Mouse (Mus musculus) forebrain, embryonic 13.5 days (tissue): ENCODE results near the gene Asxl2. TPM values are rescaled to one million over a fixed set of nuclear protein-coding genes. Genes with fewer than 3 reads are reported as not detected.
A peak's percentile ranks its signal among the peaks of the same experiment; 100 is the strongest.
"Not testable (repeated sequence)": the region's sequence is repeated elsewhere in the genome, so short reads cannot be mapped to it uniquely, and the experiment has no call there.

Experiments
- ATAC-seq: fragments of 200-750 bp; cut with Nextera tagmentation; 2 replicates; pipeline ENCODE4 v1.8.0; 2017
- H3K27ac ChIP-seq: fragments of 300-500 bp; sonication (generic); 2 replicates; pipeline ENCODE4 v1.5.1; 2015; ENCODE audit warnings: inconsistent platforms, mild to moderate bottlenecking, moderate library complexity
- H3K27me3 ChIP-seq: fragments of 300-500 bp; sonication (generic); 2 replicates; pipeline ENCODE4 v1.6.1; 2015; ENCODE audit warnings: mild to moderate bottlenecking, inconsistent platforms
- H3K36me3 ChIP-seq: fragments of 300-500 bp; sonication (generic); 2 replicates; pipeline ENCODE4 v1.6.1; 2015; ENCODE audit warnings: mild to moderate bottlenecking, inconsistent platforms; ENCODE audit not compliant: poor library complexity, severe bottlenecking
- H3K4me1 ChIP-seq: fragments of 300-500 bp; sonication (generic); 2 replicates; pipeline ENCODE4 v1.6.1; 2015; ENCODE audit warnings: inconsistent platforms
- H3K4me2 ChIP-seq: fragments of 300-500 bp; sonication (generic); 2 replicates; pipeline ENCODE4 v1.6.1; 2015; ENCODE audit warnings: inconsistent platforms, mild to moderate bottlenecking, moderate library complexity
- H3K4me3 ChIP-seq: fragments of 300-500 bp; sonication (generic); 2 replicates; pipeline ENCODE4 v1.5.1; 2015; ENCODE audit warnings: mild to moderate bottlenecking, inconsistent platforms
- H3K9ac ChIP-seq: fragments of 300-500 bp; sonication (generic); 2 replicates; pipeline ENCODE4 v1.6.1; 2015; ENCODE audit warnings: mild to moderate bottlenecking, inconsistent platforms
- H3K9me3 ChIP-seq: fragments of 300-500 bp; sonication (generic); replicated peaks from 2 replicates; pipeline ENCODE4 v1.6.1; 2016; ENCODE audit warnings: inconsistent platforms
- WGBS: fragments of 180-500 bp; shearing (Covaris S2); methylation state at CpG from one replicate; pipeline ENCODE4 v1.1.7; 2015; 5-methylcytosine and 5-hydroxymethylcytosine counted together
- polyA plus RNA-seq: library from polyadenylated mRNA; unstranded; fragments of >200 nt; fragmentation: Nextera tagmentation; extraction: Ambion mirVana; gene quantifications from 2 replicates; pipeline ENCODE4 v1.2.1, GENCODE M21; 2015

Asxl2 gene
- polyA plus RNA-seq, 1 experiment from 2014 or later = 17.0 TPM

DNA sequence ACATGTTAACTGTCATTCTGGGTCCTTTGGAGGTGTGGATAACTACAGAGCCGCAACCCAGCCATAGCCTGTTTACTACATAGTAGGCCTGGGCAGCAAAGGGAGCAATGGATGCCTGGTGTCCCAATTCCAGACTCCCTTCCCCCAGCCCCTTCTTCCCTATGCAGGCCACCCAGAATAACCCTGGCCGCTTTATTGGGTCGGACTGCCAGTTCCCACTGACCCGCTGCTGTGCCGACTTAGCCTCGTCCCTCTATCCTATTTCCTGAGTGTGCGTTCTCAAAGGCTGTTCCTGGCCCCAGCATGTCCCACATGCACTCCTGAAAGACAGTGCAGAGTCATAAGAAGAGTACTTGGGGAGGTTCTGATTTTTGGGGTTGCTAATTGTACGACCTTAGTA, 29.7 kb upstream of the Asxl2 start:
- no peaks in the 10 kb centered on the region for H3K4me1 ChIP-seq
- ATAC-seq = no peak
- 88% methylated on average over 8 of the region's 8 CpGs for WGBS
- H3K4me2 ChIP-seq = no peak overlapping the region
- H3K9ac ChIP-seq = no peak overlapping the region
- H3K27ac ChIP-seq = no peak overlapping the region
- H3K4me3 ChIP-seq = no peak overlapping the region
- no peaks in the 10 kb centered on the region for H3K9me3 ChIP-seq
- H3K36me3 ChIP-seq = peaks cover 90% of the 10 kb centered on the region
- no peaks in the 10 kb centered on the region for H3K27me3 ChIP-seq

DNA sequence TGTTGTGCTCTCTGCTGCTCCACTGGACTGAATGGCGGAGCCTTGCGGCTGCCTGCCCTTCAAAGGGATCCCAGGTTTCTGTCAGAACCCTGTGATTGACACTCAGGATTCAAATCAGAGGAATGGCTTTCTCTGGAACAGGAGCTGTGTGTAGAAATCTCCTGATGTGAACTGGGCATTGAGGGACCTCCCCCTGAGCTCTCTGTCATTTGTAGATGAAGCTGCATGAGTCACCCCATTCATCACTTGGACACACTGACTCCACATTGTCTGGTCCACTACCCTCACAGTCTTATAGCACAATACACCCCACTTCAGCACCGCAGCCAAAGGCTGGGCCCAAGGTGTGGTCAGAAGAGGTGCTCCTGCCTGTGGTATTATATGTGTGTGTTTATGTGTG, 21.0 kb upstream of the Asxl2 start:
- H3K27ac ChIP-seq, H3K4me1 ChIP-seq, H3K27me3 ChIP-seq, H3K4me3 ChIP-seq, H3K9ac ChIP-seq, ATAC-seq, H3K9me3 ChIP-seq, H3K4me2 ChIP-seq: not testable (repeated sequence)
- H3K36me3 ChIP-seq = peaks cover 56% of the 10 kb centered on the region
- WGBS = 77% methylated on average over 3 of the region's 3 CpGs

DNA sequence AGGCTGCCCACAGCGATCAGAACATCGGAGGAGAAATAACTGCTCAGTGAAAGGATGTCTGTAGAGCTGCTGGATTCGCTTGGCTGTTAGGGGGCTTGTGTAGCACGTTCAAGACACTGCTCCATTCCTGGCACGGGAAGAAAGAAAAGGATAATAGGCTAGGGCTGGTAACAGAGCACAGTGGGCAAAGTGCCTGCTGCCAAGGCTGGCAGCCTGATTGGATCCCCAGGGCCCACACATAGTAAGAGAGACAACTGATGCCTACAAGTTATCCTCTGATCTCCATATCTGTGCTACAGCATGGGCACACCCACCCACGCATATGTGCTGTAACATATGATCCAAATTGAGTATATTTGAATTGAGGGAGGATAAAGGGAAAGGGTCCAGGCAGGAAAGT, 20.1 kb upstream of the Asxl2 start:
- 77% methylated on average over 6 of the region's 6 CpGs for WGBS
- peaks cover 47% of the 10 kb centered on the region for H3K36me3 ChIP-seq
- H3K9me3 ChIP-seq = no peaks in the 10 kb centered on the region
- no peak overlapping the region; the same call in 1 of the 2 replicates for H3K27ac ChIP-seq
- no peak overlapping the region for H3K9ac ChIP-seq
- no peaks in the 10 kb centered on the region for H3K27me3 ChIP-seq
- H3K4me2 ChIP-seq = no peak overlapping the region
- H3K4me1 ChIP-seq = no peaks in the 10 kb centered on the region
- ATAC-seq = peak; percentile 64
- no peak overlapping the region for H3K4me3 ChIP-seq

DNA sequence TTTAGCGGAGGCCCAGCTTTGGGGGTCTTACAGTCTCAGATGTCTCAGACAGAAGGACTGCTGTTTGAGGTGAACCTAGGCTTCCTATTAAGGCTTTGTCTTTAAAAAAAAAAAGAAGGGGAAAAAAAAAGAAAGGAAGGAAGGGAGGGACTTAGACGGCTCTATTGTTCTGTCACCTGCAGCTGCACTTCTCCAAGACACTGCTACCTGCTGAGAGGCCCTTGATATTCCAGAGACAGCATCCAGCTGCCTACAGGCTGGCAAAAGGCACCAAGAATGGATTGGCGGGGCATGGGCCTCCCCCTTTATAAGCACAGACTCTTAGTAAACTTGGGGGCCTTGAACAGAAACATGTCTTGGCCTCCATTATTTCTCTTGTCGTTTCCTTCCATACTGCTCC, 11.7 kb upstream of the Asxl2 start:
- no peak overlapping the region for H3K4me3 ChIP-seq
- H3K4me1 ChIP-seq = no peaks in the 10 kb centered on the region
- no peak overlapping the region for H3K27ac ChIP-seq
- no peaks in the 10 kb centered on the region for H3K27me3 ChIP-seq
- no peak overlapping the region for H3K4me2 ChIP-seq
- peaks cover 35% of the 10 kb centered on the region for H3K36me3 ChIP-seq
- ATAC-seq = no peak
- WGBS = 87% methylated on average over 4 of the region's 4 CpGs
- no peak overlapping the region for H3K9ac ChIP-seq
- no peaks in the 10 kb centered on the region for H3K9me3 ChIP-seq

DNA sequence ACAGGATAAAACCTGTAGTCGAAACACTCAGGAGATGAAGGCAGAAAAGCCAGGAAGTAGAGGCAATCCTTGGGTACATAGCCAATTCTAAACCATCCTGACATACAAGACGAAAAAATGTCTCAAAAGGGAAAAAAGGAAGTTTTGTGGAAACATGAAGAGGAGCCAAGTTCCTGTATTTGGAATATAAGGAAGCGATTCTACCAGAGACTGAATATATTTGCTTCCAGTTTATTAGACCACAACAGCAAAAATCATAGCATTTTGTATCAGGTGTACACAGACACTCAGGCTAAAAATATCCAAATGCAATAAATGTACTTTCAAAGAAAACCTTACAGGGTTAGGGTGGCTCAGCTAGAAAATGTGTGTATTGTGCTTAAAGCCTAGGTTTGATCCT, 7.9 kb upstream of the Asxl2 start:
- Histone ChIP-seq H3K9me3 (no peaks in the 10 kb centered on the region), H3K4me2 (no peak overlapping the region), H3K36me3 (peaks cover 52% of the 10 kb centered on the region), H3K9ac (no peak overlapping the region), H3K4me1 (no peaks in the 10 kb centered on the region), H3K27me3 (no peaks in the 10 kb centered on the region), H3K27ac (no peak overlapping the region), H3K4me3 (no peak overlapping the region)
- no peak for ATAC-seq
- WGBS = 89% methylated on average over 3 of the region's 3 CpGs

- H3K27me3 ChIP-seq = no peaks in the 10 kb centered on the region
Measured at GRCm38 (mm10) chr12:3420519-3420918, 6.1 kb upstream of the Asxl2 start.

DNA sequence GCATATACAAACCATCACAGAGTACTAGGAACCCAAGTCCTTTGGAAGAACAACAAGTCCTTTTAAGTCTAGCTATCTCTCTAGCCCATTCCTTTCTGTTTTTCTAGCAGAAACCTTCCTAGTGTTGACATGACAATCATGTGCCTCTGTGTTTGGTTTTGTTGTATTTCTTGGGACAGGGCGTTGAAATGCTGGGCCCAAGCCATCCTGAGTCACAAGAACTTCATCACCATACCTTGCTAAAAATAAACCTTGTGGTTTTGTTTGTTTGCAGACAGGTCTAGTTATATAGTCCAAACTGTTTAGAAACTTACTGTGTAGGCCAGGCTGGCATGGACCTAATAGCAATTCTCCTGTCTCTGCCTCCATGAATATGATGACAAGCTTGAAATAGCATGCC, 3.9 kb upstream of the Asxl2 start:
- Histone ChIP-seq H3K4me1 (peaks cover 20% of the 10 kb centered on the region), H3K9ac (no peak overlapping the region), H3K27me3 (no peaks in the 10 kb centered on the region), H3K27ac (no peak overlapping the region), H3K9me3 (no peaks in the 10 kb centered on the region), H3K36me3 (peaks cover 24% of the 10 kb centered on the region), H3K4me2 (no peak overlapping the region), H3K4me3 (no peak overlapping the region)
- ATAC-seq = no peak
- 95% methylated on average over 1 of the region's 1 CpGs for WGBS

More at GRCm38 (mm10) chr12:3420519-3420918, 6.1 kb upstream of the Asxl2 start:
- Histone ChIP-seq H3K36me3 (peaks cover 43% of the 10 kb centered on the region), H3K9me3 (no peaks in the 10 kb centered on the region), H3K4me1 (peaks cover 16% of the 10 kb centered on the region), H3K27ac (no peak overlapping the region), H3K4me2 (no peak overlapping the region), H3K4me3 (no peak overlapping the region), H3K9ac (no peak overlapping the region)
- 88% methylated on average over 2 of the region's 2 CpGs for WGBS
- no peak for ATAC-seq

GRCm38 (mm10) chr12:3424179-3424578, 2.5 kb upstream of the Asxl2 start:
- H3K27me3 ChIP-seq = no peaks in the 10 kb centered on the region
- H3K4me2 ChIP-seq = no peak overlapping the region
- 89% methylated on average over 2 of the region's 2 CpGs for WGBS
- ATAC-seq = no peak
- peaks cover 17% of the 10 kb centered on the region for H3K36me3 ChIP-seq
- H3K9ac ChIP-seq = no peak overlapping the region
- H3K4me3 ChIP-seq = no peak overlapping the region
- peaks cover 20% of the 10 kb centered on the region for H3K4me1 ChIP-seq
- no peaks in the 10 kb centered on the region for H3K9me3 ChIP-seq
- no peak overlapping the region for H3K27ac ChIP-seq

GRCm38 (mm10) chr12:3425375-3426341, 999 bp upstream of the Asxl2 start:
- peak overlapping the region; percentile 80 for H3K27ac ChIP-seq
- 45% methylated on average over 15 of the region's 15 CpGs for WGBS
- peak overlapping the region; percentile 58 for H3K9ac ChIP-seq
- peak; percentile 52 for ATAC-seq
- no peaks in the 10 kb centered on the region for H3K9me3 ChIP-seq
- H3K4me2 ChIP-seq = peak overlapping the region; percentile 64
- H3K4me1 ChIP-seq = peaks cover 20% of the 10 kb centered on the region
- peak overlapping the region; percentile 93 for H3K4me3 ChIP-seq
- peaks cover 15% of the 10 kb centered on the region for H3K36me3 ChIP-seq
- H3K27me3 ChIP-seq = no peaks in the 10 kb centered on the region

DNA sequence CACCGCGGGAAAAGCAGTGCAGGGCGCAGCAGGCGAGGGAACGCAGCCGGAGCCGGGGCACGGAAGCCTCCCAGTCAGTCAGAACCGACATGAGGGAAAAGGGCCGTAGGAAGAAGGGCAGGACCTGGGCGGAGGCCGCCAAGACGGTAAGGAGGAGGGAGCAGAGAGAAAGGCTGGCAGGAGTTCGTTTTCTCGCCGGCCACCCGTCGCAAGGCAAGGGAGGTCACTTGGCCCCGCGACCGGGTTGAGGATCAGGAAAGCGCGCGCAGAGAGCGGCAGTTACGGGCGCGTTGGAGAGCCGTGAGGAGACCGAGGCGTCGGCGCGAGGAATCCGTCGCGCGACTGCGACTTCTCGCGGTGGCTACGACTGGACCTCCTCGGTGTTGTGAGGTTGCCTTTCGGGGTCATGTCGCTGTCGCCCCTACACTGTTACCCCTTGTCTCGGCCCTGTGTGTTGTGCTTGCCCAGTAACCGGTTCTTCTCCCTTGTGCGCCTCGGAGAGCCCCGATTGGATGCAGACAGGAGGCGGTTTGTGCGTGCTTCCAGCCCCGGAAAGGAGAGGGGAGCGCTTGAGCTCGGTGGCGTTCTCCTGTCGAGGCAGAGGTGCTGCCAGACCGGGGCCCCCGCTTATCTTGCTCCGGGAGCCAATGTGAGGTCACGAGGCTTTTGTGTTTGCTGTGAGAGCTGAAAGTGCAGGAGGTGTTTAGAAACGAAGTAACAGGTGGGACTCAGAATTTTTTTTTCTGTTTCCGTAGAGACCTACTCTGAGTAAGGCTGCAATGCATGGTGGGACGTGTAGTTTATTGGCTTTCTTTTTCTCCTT, 621 bp downstream of the Asxl2 start:
- H3K4me2 ChIP-seq = peak overlapping the region; percentile 64
- peak; percentile 65 for ATAC-seq
- peak overlapping the region; percentile 95 for H3K27ac ChIP-seq
- H3K9me3 ChIP-seq = no peaks in the 10 kb centered on the region
- WGBS = under 1% methylated on average over 65 of the region's 65 CpGs
- H3K27me3 ChIP-seq = no peaks in the 10 kb centered on the region
- H3K4me1 ChIP-seq = peaks cover 20% of the 10 kb centered on the region
- H3K4me3 ChIP-seq = peak overlapping the region; percentile 93
- H3K9ac ChIP-seq = peak overlapping the region; percentile 90
- peaks cover 7% of the 10 kb centered on the region for H3K36me3 ChIP-seq

GRCm38 (mm10) chr12:3427891-3428775, 1.5 kb downstream of the Asxl2 start:
- H3K4me3 ChIP-seq = peak overlapping the region; percentile 93
- H3K27me3 ChIP-seq = no peaks in the 10 kb centered on the region
- peak overlapping the region; percentile 64 for H3K4me2 ChIP-seq
- H3K27ac ChIP-seq = peak overlapping the region; percentile 95; the same call in 1 of the 2 replicates
- ATAC-seq = no peak
- no peak overlapping the region for H3K9ac ChIP-seq
- 68% methylated on average over 11 of the region's 11 CpGs for WGBS
- H3K4me1 ChIP-seq = peaks cover 20% of the 10 kb centered on the region
- H3K9me3 ChIP-seq = no peaks in the 10 kb centered on the region
- no peaks in the 10 kb centered on the region; the same call in 1 of the 2 replicates for H3K36me3 ChIP-seq
